Mouse (Mus musculus): ENCODE results near the gene Timm10. TPM values are rescaled to one million over a fixed set of nuclear protein-coding genes. Genes with fewer than 3 reads are reported as not detected.

Timm10 gene
- polyA plus RNA-seq, 1 experiment = 90.3 TPM

DNA sequence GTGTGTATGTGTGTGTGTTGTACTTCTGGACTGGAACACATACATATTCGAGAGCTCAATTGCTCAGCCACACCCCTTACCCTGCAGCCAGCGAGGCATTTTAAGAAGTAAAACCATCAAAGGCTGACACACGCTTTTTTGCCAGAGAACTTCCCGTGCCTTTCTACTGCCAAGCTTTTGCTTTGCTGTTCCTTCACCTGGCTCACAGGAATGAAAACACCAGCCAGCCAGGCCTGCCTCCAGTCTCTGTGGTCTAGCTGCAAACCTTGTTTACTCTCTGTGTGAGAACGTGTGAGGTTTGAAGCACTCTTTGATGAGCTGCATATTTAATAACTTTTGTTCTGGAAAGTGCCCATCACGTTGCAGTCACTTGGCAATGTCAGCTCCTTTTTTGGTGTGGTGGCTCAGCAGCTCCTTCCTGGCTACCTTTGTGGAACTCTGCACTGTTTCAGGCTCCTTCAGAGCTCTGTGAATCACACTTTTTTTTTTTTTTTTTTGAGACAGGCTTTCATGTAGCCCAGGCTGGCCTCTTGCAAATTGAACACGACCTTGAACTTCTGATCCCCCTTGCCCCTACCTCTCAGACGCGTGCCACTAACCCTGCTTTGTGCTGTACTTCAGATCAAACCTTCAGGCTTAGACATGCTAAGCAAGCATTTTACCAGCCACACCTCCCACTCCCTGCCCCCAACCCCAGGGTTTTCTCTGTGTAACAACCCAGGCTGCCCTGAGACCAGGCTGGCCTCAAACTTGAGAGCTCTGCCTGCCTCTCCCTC is 11.2 kb downstream of the Timm10 start:
- no peak for TF ChIP-seq POLR2A (IDR thresholded peaks at IDR 0.05; ENCODE audit: low read depth, low read length)
- no peak for TF ChIP-seq CTCF (conservative IDR thresholded peaks at IDR 0.05; ENCODE audit: insufficient read depth, insufficient read length, low read depth, low read length)
- no peak for DNase-seq
- Histone ChIP-seq H3K27me3 (replicated peaks; ENCODE audit: control insufficient read depth, insufficient read depth, low read length) (peaks cover 4% of the 10 kb centered on the region; the same call in 1 of the 2 replicates), H3K27ac (ENCODE audit: insufficient read depth, low read depth, low read length) (no peak overlapping the region), H3K36me3 (ENCODE audit: control insufficient read depth, insufficient read depth, low read length) (no peaks in the 10 kb centered on the region), H3K4me1 (ENCODE audit: control insufficient read depth, insufficient read depth, low read length) (peaks cover 10% of the 10 kb centered on the region; the same call in 1 of the 2 replicates), H3K4me3 (ENCODE audit: insufficient read depth, low read depth, low read length) (no peak overlapping the region)
- 47% methylated on average over 9 of the region's 9 CpGs for WGBS

DNA sequence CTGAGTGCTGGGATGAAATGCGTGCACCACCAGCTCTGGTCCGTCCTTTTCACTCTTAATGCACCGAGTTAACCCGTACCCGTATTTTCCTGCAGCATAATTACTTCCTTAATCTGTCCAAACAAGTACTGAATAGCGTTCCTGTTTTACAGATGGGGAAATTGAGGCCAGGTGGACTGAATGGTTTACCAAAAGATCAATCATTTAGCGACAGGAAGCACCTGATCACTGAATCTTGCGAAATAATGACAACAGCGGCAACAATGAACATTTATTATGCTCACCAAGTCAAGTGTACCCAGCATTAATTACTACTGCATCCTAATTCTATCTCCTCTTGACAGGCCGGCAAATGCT is 11.8 kb downstream of the Timm10 start, which contains the start of gene Slc43a1:
Gene Slc43a1, plus strand, starts transcription at position 258 of the 357 bp plus-strand sequence.
- Histone ChIP-seq H3K27ac (ENCODE audit: insufficient read depth, low read depth, low read length) (0 out of 2 replicates have a peak within 1 kb of the TSS, but pooled peaks have one; percentile 36), H3K36me3 (ENCODE audit: control insufficient read depth, insufficient read depth, low read length) (no peaks in the 10 kb centered on the region), H3K4me3 (ENCODE audit: insufficient read depth, low read depth, low read length) (peak within 1 kb of the TSS; percentile 58), H3K4me1 (ENCODE audit: control insufficient read depth, insufficient read depth, low read length) (peaks cover 10% of the 10 kb centered on the region; the same call in 1 of the 2 replicates), H3K27me3 (replicated peaks; ENCODE audit: control insufficient read depth, insufficient read depth, low read length) (peaks cover 4% of the 10 kb centered on the region; the same call in 1 of the 2 replicates)
- TF ChIP-seq CTCF (conservative IDR thresholded peaks at IDR 0.05; ENCODE audit: insufficient read depth, insufficient read length, low read depth, low read length) (no peak), POLR2A (IDR thresholded peaks at IDR 0.05; ENCODE audit: low read depth, low read length) (no peak)
- 42% methylated on average over 10 of the region's 10 CpGs for WGBS
- no peak for DNase-seq

- 0 out of 2 replicates have a peak overlapping the region, but pooled peaks have one; percentile 36 for H3K27ac ChIP-seq (ENCODE audit: insufficient read depth, low read depth, low read length)
- H3K27me3 ChIP-seq (replicated peaks; ENCODE audit: control insufficient read depth, insufficient read depth, low read length) = peaks cover 4% of the 10 kb centered on the region; the same call in 1 of the 2 replicates
- peak; percentile 29 for DNase-seq
- H3K4me1 ChIP-seq (ENCODE audit: control insufficient read depth, insufficient read depth, low read length) = peaks cover 10% of the 10 kb centered on the region; the same call in 1 of the 2 replicates
- TF ChIP-seq CTCF (conservative IDR thresholded peaks at IDR 0.05; ENCODE audit: insufficient read depth, insufficient read length, low read depth, low read length) (no peak), POLR2A (IDR thresholded peaks at IDR 0.05; ENCODE audit: low read depth, low read length) (no peak)
- WGBS = 2% methylated on average over 47 of the region's 47 CpGs
- H3K4me3 ChIP-seq (ENCODE audit: insufficient read depth, low read depth, low read length) = peak overlapping the region; percentile 58
- no peaks in the 10 kb centered on the region for H3K36me3 ChIP-seq (ENCODE audit: control insufficient read depth, insufficient read depth, low read length)
These were observed 12.5 kb downstream of the Timm10 start for GRCm38 (mm10) chr2:84838993-84839980.

DNA sequence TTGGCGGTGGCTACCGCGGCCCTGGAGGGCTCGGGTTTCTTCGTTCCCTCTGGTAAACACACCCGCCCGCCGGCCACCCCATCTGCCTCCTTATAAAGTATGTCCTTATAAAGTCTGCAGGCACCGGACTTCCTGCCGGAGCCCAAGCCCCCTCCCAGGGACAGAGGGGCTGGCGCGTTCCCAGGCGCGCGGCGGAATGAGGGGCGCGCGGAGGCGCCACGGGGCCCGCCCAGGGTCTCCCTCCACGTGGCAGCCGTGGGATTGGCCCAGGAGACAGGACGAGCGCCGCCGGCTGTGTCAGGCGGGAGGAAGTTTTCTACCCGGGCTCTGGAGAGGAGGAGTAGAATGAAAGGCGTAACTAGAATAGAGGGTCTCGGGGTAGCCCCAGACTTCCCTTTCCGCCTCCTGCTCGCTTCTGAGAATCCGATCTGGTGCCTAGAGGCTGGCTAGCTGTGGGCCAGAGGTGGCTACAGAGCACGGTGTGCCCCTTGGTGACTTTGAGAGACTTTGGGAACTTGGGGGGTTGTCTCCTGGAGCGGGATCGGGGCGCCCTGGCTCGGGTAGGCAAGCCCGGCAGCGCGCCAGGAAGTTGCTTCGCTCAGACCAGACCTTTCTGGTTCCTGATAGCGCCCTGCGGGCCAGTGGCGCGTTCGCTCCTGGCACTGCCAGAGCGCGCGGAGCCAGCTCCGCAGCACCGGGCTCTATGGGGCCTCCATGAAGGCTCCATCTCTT is 13.4 kb downstream of the Timm10 start:
- H3K4me1 ChIP-seq (ENCODE audit: control insufficient read depth, insufficient read depth, low read length) = peaks cover 10% of the 10 kb centered on the region; the same call in 1 of the 2 replicates
- DNase-seq = peak; percentile 59
- WGBS = under 1% methylated on average over 54 of the region's 54 CpGs
- H3K4me3 ChIP-seq (ENCODE audit: insufficient read depth, low read depth, low read length) = peak overlapping the region; percentile 58
- TF ChIP-seq CTCF (conservative IDR thresholded peaks at IDR 0.05; ENCODE audit: insufficient read depth, insufficient read length, low read depth, low read length) = no peak
- no peak for TF ChIP-seq POLR2A (IDR thresholded peaks at IDR 0.05; ENCODE audit: low read depth, low read length)
- H3K36me3 ChIP-seq (ENCODE audit: control insufficient read depth, insufficient read depth, low read length) = no peaks in the 10 kb centered on the region
- 0 out of 2 replicates have a peak overlapping the region, but pooled peaks have one; percentile 36 for H3K27ac ChIP-seq (ENCODE audit: insufficient read depth, low read depth, low read length)
- peaks cover 4% of the 10 kb centered on the region; the same call in 1 of the 2 replicates for H3K27me3 ChIP-seq (replicated peaks; ENCODE audit: control insufficient read depth, insufficient read depth, low read length)

DNA sequence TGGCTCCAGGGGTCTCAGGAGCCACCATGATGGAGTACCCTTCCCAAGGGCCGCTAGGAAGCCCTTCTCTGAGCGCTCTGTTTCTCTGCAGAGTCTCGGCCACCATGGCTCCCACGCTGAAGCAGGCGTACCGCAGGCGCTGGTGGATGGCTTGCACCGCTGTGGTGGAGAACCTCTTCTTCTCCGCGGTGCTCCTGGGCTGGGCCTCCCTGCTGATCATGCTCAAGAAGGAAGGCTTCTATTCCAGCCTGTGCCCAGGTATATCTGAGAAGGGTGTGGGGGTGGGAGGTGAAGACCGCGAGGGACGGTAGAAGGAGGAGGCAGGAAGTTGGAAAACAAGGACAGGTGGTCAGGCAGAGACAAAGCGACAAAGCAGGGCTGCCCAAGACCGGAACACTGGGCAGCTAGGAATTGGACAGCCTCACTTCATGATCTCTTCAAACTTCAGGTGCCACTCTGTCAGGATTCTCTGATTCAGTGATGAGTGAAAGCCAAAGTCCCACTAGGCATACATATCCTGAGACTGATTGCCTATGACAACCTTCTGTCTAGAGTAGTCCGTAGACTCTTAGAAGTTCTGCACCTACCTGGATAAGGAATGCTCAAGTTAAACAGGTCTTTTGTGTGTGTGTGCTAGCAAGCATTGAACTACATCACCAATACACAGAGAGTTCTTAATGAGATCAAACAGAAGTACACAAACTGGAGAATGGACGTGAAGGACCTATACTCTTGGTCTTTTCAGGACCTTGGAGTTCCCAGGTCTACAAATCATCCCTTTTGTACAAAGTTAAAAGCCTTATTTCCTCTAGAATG is 14.2 kb downstream of the Timm10 start:
- no peaks in the 10 kb centered on the region for H3K36me3 ChIP-seq (ENCODE audit: control insufficient read depth, insufficient read depth, low read length)
- 11% methylated on average over 17 of the region's 17 CpGs for WGBS
- no peak for TF ChIP-seq POLR2A (IDR thresholded peaks at IDR 0.05; ENCODE audit: low read depth, low read length)
- no peak for TF ChIP-seq CTCF (conservative IDR thresholded peaks at IDR 0.05; ENCODE audit: insufficient read depth, insufficient read length, low read depth, low read length)

More for the DNA sequence above, 14.2 kb downstream of the Timm10 start:
- peaks cover 10% of the 10 kb centered on the region; the same call in 1 of the 2 replicates for H3K4me1 ChIP-seq (ENCODE audit: control insufficient read depth, insufficient read depth, low read length)
- H3K27ac ChIP-seq (ENCODE audit: insufficient read depth, low read depth, low read length) = no peak overlapping the region
- H3K27me3 ChIP-seq (replicated peaks; ENCODE audit: control insufficient read depth, insufficient read depth, low read length) = peaks cover 4% of the 10 kb centered on the region; the same call in 1 of the 2 replicates
- DNase-seq = no peak
- peak overlapping the region; percentile 58; the same call in 1 of the 2 replicates for H3K4me3 ChIP-seq (ENCODE audit: insufficient read depth, low read depth, low read length)

Data from kidney, adult 2 months (tissue).